Mouse (Mus musculus) thymus, adult 2 months (tissue): ENCODE data around the gene Rps26.

ENCODE experiments used
- CTCF ChIP-seq: fragments of 200-500 bp; IDR thresholded peaks from 2 replicates; pipeline ENCODE4 v1.5.1; 2012; ENCODE audit warnings: mild to moderate bottlenecking, control low read depth, low read length, moderate library complexity, borderline replicate concordance; ENCODE audit not compliant: control insufficient read depth, poor library complexity, insufficient read depth; ENCODE audit errors: extremely low read depth
- POLR2A ChIP-seq: fragments of 200-500 bp; IDR thresholded peaks from 2 replicates; pipeline ENCODE4 v1.6.1; 2012; ENCODE audit warnings: mild to moderate bottlenecking, low read length, control low read depth, moderate library complexity; ENCODE audit not compliant: control insufficient read depth, poor library complexity, insufficient read depth; ENCODE audit errors: extremely low read depth

- TF ChIP-seq POLR2A, result no peak
- TF ChIP-seq CTCF, result no peak
These were observed 39.3 kb upstream of the Rps26 start for GRCm38 (mm10) chr10:128665806-128666205.
